Mouse (Mus musculus) kidney, adult 8-10 months (tissue): ENCODE results near the gene Zbtb37.
A peak's percentile ranks its signal among the peaks of the same experiment; 100 is the strongest.

Experiments used
- DNase-seq, 2 experiments: peaks; one replicate each; pipeline ENCODE4 v3.0.0; 2022

The Zbtb37 gene

GRCm38 (mm10) chr1:161034435-161035280 lies at the start of gene Zbtb37:
Gene Zbtb37 (minus strand): TSS chr1:161034849.
- DNase-seq: peak; percentile 99

- DNase-seq: no peak
Measured at GRCm38 (mm10) chr1:161077243-161077642, 42.6 kb upstream of the Zbtb37 start.

- peak; percentile 67 to 71 for DNase-seq
Measured at GRCm38 (mm10) chr1:161076238-161076637, 41.6 kb upstream of the Zbtb37 start.

GRCm38 (mm10) chr1:161071272-161071620 lies 36.6 kb upstream of the Zbtb37 start:
- DNase-seq: no peak

GRCm38 (mm10) chr1:161070352-161071271 lies 36.0 kb upstream of the Zbtb37 start, which contains the start of the genes Dars2 and Cenpl:
Gene Dars2 (minus strand): TSS chr1:161070658.
Gene Cenpl (plus strand): TSS chr1:161070713.
- DNase-seq: peak; percentile 97

- DNase-seq: no peak
Measured at GRCm38 (mm10) chr1:161063351-161063750, 28.7 kb upstream of the Zbtb37 start.

- DNase-seq: no peak
Measured at GRCm38 (mm10) chr1:161057164-161057563, 22.5 kb upstream of the Zbtb37 start.

GRCm38 (mm10) chr1:161046972-161047371 lies 12.3 kb upstream of the Zbtb37 start:
- no peak for DNase-seq

GRCm38 (mm10) chr1:161041261-161042020 lies 6.8 kb upstream of the Zbtb37 start:
- no peak for DNase-seq

GRCm38 (mm10) chr1:161040855-161041254 lies 6.2 kb upstream of the Zbtb37 start:
- DNase-seq: no peak

- no peak for DNase-seq
Measured at GRCm38 (mm10) chr1:161040426-161040770, 5.7 kb upstream of the Zbtb37 start.

- DNase-seq: no peak
Measured at GRCm38 (mm10) chr1:161039741-161040425, 5.2 kb upstream of the Zbtb37 start.

- no peak for DNase-seq
Measured at GRCm38 (mm10) chr1:161038968-161039721, 4.5 kb upstream of the Zbtb37 start.

- no peak for DNase-seq
Measured at GRCm38 (mm10) chr1:161038004-161038403, 3.4 kb upstream of the Zbtb37 start.

- no peak for DNase-seq
Measured at GRCm38 (mm10) chr1:161037599-161037998, 3.0 kb upstream of the Zbtb37 start.

- DNase-seq: no peak
Measured at GRCm38 (mm10) chr1:161037026-161037425, 2.4 kb upstream of the Zbtb37 start.

GRCm38 (mm10) chr1:161036411-161036841 lies 1.8 kb upstream of the Zbtb37 start:
- DNase-seq: no peak

GRCm38 (mm10) chr1:161035786-161036404 lies 1.2 kb upstream of the Zbtb37 start:
- DNase-seq: peak in 1 of 2 experiments; percentile 14

GRCm38 (mm10) chr1:161035281-161035785 lies 684 bp upstream of the Zbtb37 start:
- DNase-seq: peak in 1 of 2 experiments; percentile 51

- DNase-seq: no peak
Measured at GRCm38 (mm10) chr1:161033856-161034434, 704 bp downstream of the Zbtb37 start.
